Mouse (Mus musculus) neural tube, embryonic 15.5 days (tissue): ENCODE results near the gene Glis3. TPM values are rescaled to one million over a fixed set of nuclear protein-coding genes. Genes with fewer than 3 reads are reported as not detected.

Experiments used
- ATAC-seq: fragments of 200-750 bp; cut with Nextera tagmentation; 2 replicates; pipeline ENCODE4 v1.8.0; 2017; ENCODE audit warnings: mild to moderate bottlenecking, moderate TSS enrichment, moderate library complexity; ENCODE audit not compliant: low FRiP score
- H3K27ac ChIP-seq: fragments of 300-500 bp; sonication (generic); replicated peaks from 2 replicates; pipeline ENCODE4 v1.5.1; 2015; ENCODE audit warnings: mild to moderate bottlenecking, inconsistent platforms
- H3K27me3 ChIP-seq: fragments of 300-500 bp; sonication (generic); replicated peaks from 2 replicates; pipeline ENCODE4 v1.6.1; 2015; ENCODE audit warnings: inconsistent platforms
- H3K36me3 ChIP-seq: fragments of 300-500 bp; sonication (generic); 2 replicates; pipeline ENCODE4 v1.6.1; 2015; ENCODE audit warnings: inconsistent platforms
- H3K4me1 ChIP-seq: fragments of 300-500 bp; sonication (generic); 2 replicates; pipeline ENCODE4 v1.6.1; 2015; ENCODE audit warnings: inconsistent platforms
- H3K4me2 ChIP-seq: fragments of 300-500 bp; sonication (generic); 2 replicates; pipeline ENCODE4 v1.6.1; 2015; ENCODE audit warnings: inconsistent platforms, mild to moderate bottlenecking, moderate library complexity
- H3K4me3 ChIP-seq: fragments of 300-500 bp; sonication (generic); replicated peaks from 2 replicates; pipeline ENCODE4 v1.5.1; 2015; ENCODE audit warnings: mild to moderate bottlenecking, inconsistent platforms
- H3K9ac ChIP-seq: fragments of 300-500 bp; sonication (generic); replicated peaks from 2 replicates; pipeline ENCODE4 v1.6.1; 2015; ENCODE audit warnings: mild to moderate bottlenecking, inconsistent platforms
- H3K9me3 ChIP-seq: fragments of 300-500 bp; sonication (generic); replicated peaks from 2 replicates; pipeline ENCODE4 v1.6.1; 2016; ENCODE audit warnings: inconsistent platforms
- WGBS: fragments of 180-500 bp; shearing (Covaris S2); methylation state at CpG from one replicate; pipeline ENCODE4 v1.1.7; 2015; ENCODE audit warnings: mixed read lengths; 5-methylcytosine and 5-hydroxymethylcytosine counted together
- polyA plus RNA-seq: library from polyadenylated mRNA; unstranded; fragments of >200 nt; fragmentation: Nextera tagmentation; extraction: Ambion mirVana; gene quantifications from 2 replicates; pipeline ENCODE4 v1.2.1, GENCODE M21; 2015

The Glis3 gene
- polyA plus RNA-seq, 1 experiment from 2014 or later = 2.5 TPM

- Histone ChIP-seq H3K4me1 (peaks cover 17% of the 10 kb centered on the region), H3K27me3 (no peaks in the 10 kb centered on the region), H3K4me3 (no peak overlapping the region), H3K9ac (no peak overlapping the region), H3K4me2 (no peak overlapping the region), H3K9me3 (no peaks in the 10 kb centered on the region), H3K36me3 (no peaks in the 10 kb centered on the region), H3K27ac (no peak overlapping the region)
- WGBS = 19% methylated on average over 3 of the region's 3 CpGs
- ATAC-seq = no peak
These were observed 342.3 kb downstream of the Glis3 start for GRCm38 (mm10) chr19:28337574-28337973.

DNA sequence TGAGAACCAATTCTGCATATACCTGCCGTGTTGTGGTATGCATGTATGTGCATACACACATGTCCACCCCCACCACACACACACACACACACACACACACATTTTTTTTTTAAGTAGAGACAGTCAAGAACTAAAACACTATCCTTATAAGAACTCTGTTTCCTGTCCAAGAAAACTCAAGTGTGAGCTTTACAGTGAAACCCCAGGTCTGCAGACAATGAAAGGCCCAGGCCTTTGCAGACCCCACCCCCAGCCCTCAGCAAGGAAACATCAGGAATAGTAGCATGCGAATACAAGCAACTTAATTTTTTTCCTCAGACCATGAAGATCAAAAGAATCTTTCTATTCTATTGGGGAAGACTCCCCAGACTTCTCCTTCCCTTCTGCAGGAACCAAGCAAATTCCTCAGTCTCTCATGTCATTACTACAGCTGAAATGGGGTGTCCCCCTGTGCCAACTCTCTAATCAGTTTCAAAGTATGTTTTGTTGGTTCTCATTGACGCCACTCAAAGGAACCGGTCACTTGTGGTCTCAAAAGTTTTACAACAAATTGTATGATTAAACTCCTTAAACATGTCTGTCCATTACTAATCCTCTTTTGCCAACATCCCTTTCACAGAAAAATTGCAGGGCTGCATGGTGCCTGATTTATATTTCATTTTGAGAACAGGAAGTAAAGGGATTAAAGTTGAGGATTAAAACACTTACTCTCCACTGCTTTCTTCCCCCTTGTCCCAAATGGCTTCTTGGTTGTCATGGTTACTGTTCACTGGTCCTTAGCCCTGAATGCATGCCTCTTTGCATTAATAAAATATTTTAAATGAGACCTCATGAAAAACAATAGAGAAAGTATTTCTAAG lies 343.0 kb downstream of the Glis3 start:
- H3K4me2 ChIP-seq = no peak overlapping the region
- H3K4me1 ChIP-seq = peaks cover 17% of the 10 kb centered on the region
- no peaks in the 10 kb centered on the region for H3K9me3 ChIP-seq
- no peak overlapping the region for H3K4me3 ChIP-seq
- no peak for ATAC-seq
- no peak overlapping the region for H3K9ac ChIP-seq
- H3K36me3 ChIP-seq = no peaks in the 10 kb centered on the region
- H3K27ac ChIP-seq = no peak overlapping the region
- whole genome bisulfite sequencing = 49% methylated on average over 4 of the region's 4 CpGs
- no peaks in the 10 kb centered on the region for H3K27me3 ChIP-seq

GRCm38 (mm10) chr19:28335890-28336289 lies 344.0 kb downstream of the Glis3 start:
- Histone ChIP-seq H3K9me3 (no peaks in the 10 kb centered on the region), H3K27ac (no peak overlapping the region), H3K27me3 (no peaks in the 10 kb centered on the region), H3K4me3 (no peak overlapping the region), H3K4me1 (peaks cover 17% of the 10 kb centered on the region), H3K9ac (no peak overlapping the region), H3K36me3 (no peaks in the 10 kb centered on the region), H3K4me2 (no peak overlapping the region)
- WGBS = 30% methylated on average over 8 of the region's 8 CpGs
- peak; percentile 35; the same call in 1 of the 2 replicates for ATAC-seq

- Histone ChIP-seq H3K4me1 (peaks cover 17% of the 10 kb centered on the region), H3K27me3 (no peaks in the 10 kb centered on the region), H3K9ac (no peak overlapping the region), H3K36me3 (no peaks in the 10 kb centered on the region), H3K27ac (no peak overlapping the region), H3K9me3 (no peaks in the 10 kb centered on the region), H3K4me3 (no peak overlapping the region), H3K4me2 (no peak overlapping the region)
- ATAC-seq = no peak
- WGBS = 45% methylated on average over 11 of the region's 11 CpGs
These were observed 346.7 kb downstream of the Glis3 start for GRCm38 (mm10) chr19:28333007-28333766.

DNA sequence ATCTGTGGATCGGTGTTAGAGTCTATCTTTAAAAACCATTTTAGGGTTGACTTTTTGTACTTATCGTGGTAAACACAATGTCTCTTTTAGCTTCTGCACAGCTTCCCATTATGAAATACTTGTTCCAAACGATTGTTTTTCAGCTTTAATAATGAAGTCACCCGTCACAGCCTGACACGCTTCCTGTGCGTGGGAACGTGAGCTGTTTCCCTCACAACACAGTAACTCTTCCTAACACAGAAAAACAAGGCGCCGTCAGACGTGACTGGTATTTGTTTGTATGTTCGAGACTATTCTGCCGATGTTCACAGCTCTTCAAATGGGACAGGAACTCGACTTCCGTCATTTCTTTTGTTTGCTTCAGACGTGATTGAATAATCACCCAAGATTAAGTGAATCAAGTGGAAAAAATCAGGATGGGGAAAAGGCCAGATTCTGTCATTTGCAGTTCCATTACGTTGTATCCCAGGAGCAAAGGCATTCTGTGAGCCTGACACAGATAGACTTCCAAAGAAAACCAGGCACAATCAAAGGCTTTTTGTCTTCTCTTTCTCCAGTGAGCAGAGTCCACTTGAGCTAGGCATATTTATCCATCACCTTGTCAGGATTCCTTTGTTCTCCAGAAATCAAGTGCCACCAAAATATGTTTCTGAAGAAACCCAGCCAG lies 351.3 kb downstream of the Glis3 start:
- Histone ChIP-seq H3K9me3 (no peaks in the 10 kb centered on the region), H3K4me2 (no peak overlapping the region), H3K27ac (no peak overlapping the region), H3K9ac (no peak overlapping the region), H3K36me3 (no peaks in the 10 kb centered on the region), H3K4me1 (peaks cover 6% of the 10 kb centered on the region; the same call in 1 of the 2 replicates), H3K27me3 (no peaks in the 10 kb centered on the region), H3K4me3 (no peak overlapping the region)
- no peak for ATAC-seq
- WGBS = 38% methylated on average over 16 of the region's 16 CpGs

DNA sequence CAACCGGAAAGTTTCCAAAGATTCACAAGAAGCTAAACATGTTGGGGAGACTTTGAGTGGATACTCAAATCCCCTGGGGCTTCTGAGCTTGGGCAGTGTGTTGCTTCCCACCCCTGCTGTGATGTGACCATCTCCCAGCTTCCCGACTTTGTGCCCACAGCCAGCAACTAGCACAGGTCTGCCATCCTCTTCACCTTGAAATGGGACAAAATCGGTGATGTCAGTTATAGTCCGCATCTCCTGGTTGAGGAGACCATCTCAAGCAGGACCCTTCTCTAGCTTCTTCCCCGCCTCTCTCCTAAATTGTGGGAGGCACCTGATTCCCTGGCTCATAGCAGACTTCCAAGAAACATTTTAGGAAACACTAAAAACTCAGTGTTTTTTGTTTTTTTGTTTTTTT lies 352.3 kb downstream of the Glis3 start:
- no peak overlapping the region for H3K9ac ChIP-seq
- ATAC-seq = no peak

GRCm38 (mm10) chr19:28306036-28306435 lies 373.8 kb downstream of the Glis3 start:
- Histone ChIP-seq H3K4me3 (no peak overlapping the region), H3K27me3 (no peaks in the 10 kb centered on the region), H3K4me2 (no peak overlapping the region), H3K36me3 (no peaks in the 10 kb centered on the region), H3K4me1 (peaks cover 5% of the 10 kb centered on the region), H3K9me3 (no peaks in the 10 kb centered on the region), H3K27ac (no peak overlapping the region), H3K9ac (no peak overlapping the region)
- ATAC-seq = no peak
- 49% methylated on average over 6 of the region's 6 CpGs for WGBS

More for the DNA sequence above, 352.3 kb downstream of the Glis3 start:
- Histone ChIP-seq H3K4me2 (no peak overlapping the region), H3K27me3 (no peaks in the 10 kb centered on the region), H3K4me3 (no peak overlapping the region), H3K9me3 (no peaks in the 10 kb centered on the region), H3K4me1 (no peaks in the 10 kb centered on the region), H3K27ac (no peak overlapping the region), H3K36me3 (no peaks in the 10 kb centered on the region)
- WGBS = 96% methylated on average over 5 of the region's 5 CpGs

- 0 out of 2 replicates have a peak overlapping the region, but pooled peaks have one; percentile 2 for H3K27ac ChIP-seq
- no peak for ATAC-seq
These were observed 374.4 kb downstream of the Glis3 start for GRCm38 (mm10) chr19:28305510-28305909.

GRCm38 (mm10) chr19:28302831-28303242 lies 377.0 kb downstream of the Glis3 start:
- no peak overlapping the region for H3K4me2 ChIP-seq
- no peaks in the 10 kb centered on the region for H3K36me3 ChIP-seq
- no peaks in the 10 kb centered on the region for H3K27me3 ChIP-seq
- peaks cover 9% of the 10 kb centered on the region for H3K4me1 ChIP-seq
- H3K4me3 ChIP-seq = no peak overlapping the region
- H3K9me3 ChIP-seq = no peaks in the 10 kb centered on the region
- WGBS = 14% methylated on average over 2 of the region's 2 CpGs
- H3K9ac ChIP-seq = no peak overlapping the region
- no peak overlapping the region for H3K27ac ChIP-seq
- ATAC-seq = no peak

More at GRCm38 (mm10) chr19:28305510-28305909, 374.4 kb downstream of the Glis3 start:
- Histone ChIP-seq H3K4me2 (no peak overlapping the region), H3K9ac (no peak overlapping the region), H3K4me1 (peaks cover 5% of the 10 kb centered on the region), H3K4me3 (no peak overlapping the region), H3K9me3 (no peaks in the 10 kb centered on the region), H3K27me3 (no peaks in the 10 kb centered on the region), H3K36me3 (no peaks in the 10 kb centered on the region)
- 25% methylated on average over 4 of the region's 4 CpGs for WGBS

DNA sequence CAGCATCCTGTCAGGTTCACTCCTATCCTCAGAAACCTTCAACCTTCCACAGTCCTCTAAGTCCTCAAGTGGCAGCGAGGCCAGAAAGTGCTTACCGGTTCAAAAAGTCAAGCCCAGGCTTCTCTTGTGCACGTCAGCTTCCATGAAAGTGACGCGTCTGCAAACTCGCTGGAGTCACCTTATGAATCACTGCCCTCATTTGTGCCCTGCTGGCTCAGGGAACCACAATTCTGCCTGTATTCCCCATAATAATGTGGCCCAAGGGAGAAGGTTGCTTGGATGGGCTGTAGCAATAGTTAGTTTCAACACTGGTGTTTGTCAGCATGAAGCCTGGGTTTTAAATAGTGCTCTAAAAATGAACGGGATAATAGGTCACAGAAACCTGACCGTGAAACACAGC lies 379.7 kb downstream of the Glis3 start:
- no peak overlapping the region for H3K9ac ChIP-seq
- no peaks in the 10 kb centered on the region for H3K36me3 ChIP-seq
- WGBS = 64% methylated on average over 8 of the region's 8 CpGs

DNA sequence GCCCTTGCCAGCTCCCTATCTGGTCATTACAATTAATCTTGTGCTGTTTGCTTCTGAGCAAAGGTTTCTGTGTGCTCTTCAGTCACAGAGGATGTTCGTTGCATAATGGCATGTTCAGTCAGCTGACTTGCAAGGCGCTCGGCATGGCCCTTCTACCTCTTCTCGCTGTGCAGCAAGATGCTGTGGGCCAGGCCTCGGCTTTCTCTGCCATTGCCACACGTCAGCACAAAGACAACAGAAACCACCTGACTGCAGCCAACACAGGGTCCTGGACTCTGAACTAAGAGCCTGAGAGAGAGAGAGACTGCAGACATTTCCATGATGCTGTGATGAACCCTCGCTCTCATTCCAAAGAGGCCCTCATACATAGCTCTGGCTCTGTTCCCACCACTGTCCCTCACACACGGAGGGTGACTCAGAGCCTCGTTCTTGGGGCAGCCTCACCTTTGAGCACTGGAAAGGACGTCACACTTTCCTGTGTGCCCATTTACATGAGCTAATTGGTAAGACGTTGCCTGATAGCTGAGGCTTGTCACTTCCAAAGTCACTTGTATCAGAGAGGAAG lies 380.6 kb downstream of the Glis3 start:
- H3K9ac ChIP-seq = no peak overlapping the region
- no peak overlapping the region for H3K4me3 ChIP-seq
- H3K4me1 ChIP-seq = 0 out of 2 replicates have a peak, but pooled peaks cover 4% of the 10 kb centered on the region
- 0 out of 2 replicates have a peak overlapping the region, but pooled peaks have one; percentile 18 for H3K27ac ChIP-seq
- WGBS = 77% methylated on average over 11 of the region's 11 CpGs
- ATAC-seq = no peak
- H3K4me2 ChIP-seq = no peak overlapping the region
- H3K9me3 ChIP-seq = no peaks in the 10 kb centered on the region
- H3K36me3 ChIP-seq = no peaks in the 10 kb centered on the region
- H3K27me3 ChIP-seq = no peaks in the 10 kb centered on the region

More for the DNA sequence above, 379.7 kb downstream of the Glis3 start:
- Histone ChIP-seq H3K4me3 (no peak overlapping the region), H3K27ac (no peak overlapping the region), H3K4me2 (no peak overlapping the region), H3K27me3 (no peaks in the 10 kb centered on the region), H3K4me1 (peaks cover 4% of the 10 kb centered on the region; the same call in 1 of the 2 replicates), H3K9me3 (no peaks in the 10 kb centered on the region)
- ATAC-seq = no peak
